Mouse (Mus musculus): Measurements from ENCODE around the gene Macrod2.

Gene Macrod2

GRCm38 (mm10) chr2:142373978-142374377 is 1978.9 kb downstream of the Macrod2 start:
- DNase-seq (ENCODE audit: low read depth) = no peak

- no peak for DNase-seq (ENCODE audit: low read depth)
These were observed 1985.5 kb downstream of the Macrod2 start for GRCm38 (mm10) chr2:142380563-142380962.

GRCm38 (mm10) chr2:142381081-142381579 is 1986.0 kb downstream of the Macrod2 start:
- DNase-seq (ENCODE audit: low read depth) = no peak

GRCm38 (mm10) chr2:142393546-142393945 is 1998.4 kb downstream of the Macrod2 start:
- DNase-seq (ENCODE audit: low read depth) = no peak

- DNase-seq (ENCODE audit: low read depth) = no peak
These were observed 2004.4 kb downstream of the Macrod2 start for GRCm38 (mm10) chr2:142399490-142399889.

GRCm38 (mm10) chr2:142400781-142401180 is 2005.7 kb downstream of the Macrod2 start:
- no peak for DNase-seq (ENCODE audit: low read depth)

GRCm38 (mm10) chr2:142401359-142401758 is 2006.2 kb downstream of the Macrod2 start:
- DNase-seq (ENCODE audit: low read depth) = no peak

- DNase-seq (ENCODE audit: low read depth) = no peak
These were observed 2008.3 kb downstream of the Macrod2 start for GRCm38 (mm10) chr2:142403394-142403793.

- no peak for DNase-seq (ENCODE audit: low read depth)
These were observed 2009.2 kb downstream of the Macrod2 start for GRCm38 (mm10) chr2:142404321-142404720.

GRCm38 (mm10) chr2:142407341-142407740 is 2012.2 kb downstream of the Macrod2 start:
- no peak for DNase-seq (ENCODE audit: low read depth)

- DNase-seq (ENCODE audit: low read depth) = no peak
These were observed 2015.0 kb downstream of the Macrod2 start for GRCm38 (mm10) chr2:142410124-142410523.

- DNase-seq (ENCODE audit: low read depth) = no peak
These were observed 2038.0 kb downstream of the Macrod2 start for GRCm38 (mm10) chr2:142433126-142433525.

GRCm38 (mm10) chr2:142434731-142435130 is 2039.6 kb downstream of the Macrod2 start:
- no peak for DNase-seq (ENCODE audit: low read depth)

- no peak for DNase-seq (ENCODE audit: low read depth)
These were observed 2042.7 kb downstream of the Macrod2 start for GRCm38 (mm10) chr2:142437606-142438461.

Data from induced T-regulatory cell, adult 2 months (primary cell).